In the genomic region with DNA sequence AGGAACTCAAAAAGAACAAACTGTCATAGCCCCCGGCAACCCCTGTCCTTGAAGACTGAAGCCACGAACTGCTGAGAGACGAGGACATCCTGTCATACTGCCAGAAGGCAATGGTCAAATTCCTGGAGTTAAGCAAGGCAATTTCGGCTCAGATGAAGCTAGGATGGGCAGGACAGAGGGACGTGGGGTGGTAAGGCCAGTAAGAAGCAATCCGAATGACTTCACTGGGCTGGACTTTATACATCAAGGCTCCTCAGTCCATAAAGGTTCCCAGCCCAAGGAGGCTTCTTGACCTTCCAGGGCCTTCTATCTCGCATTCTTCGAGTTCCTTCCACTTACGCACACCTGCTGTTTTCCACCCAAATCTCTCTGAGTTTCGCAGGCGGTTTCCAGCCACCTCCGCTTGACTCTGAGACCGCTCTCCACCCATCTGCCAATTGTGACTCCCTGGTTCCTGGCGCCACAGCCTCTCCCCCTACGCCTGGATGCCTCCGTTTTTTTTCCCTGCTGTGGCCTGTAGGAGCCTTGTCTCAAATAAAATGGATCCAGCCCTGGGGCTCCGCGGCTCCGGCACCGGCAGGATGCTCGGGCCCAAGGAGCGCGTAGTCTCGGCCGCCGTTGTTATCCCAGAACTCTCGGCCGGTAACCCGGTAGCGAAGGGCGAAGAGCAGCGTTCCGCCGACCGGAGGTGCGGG, we compare ENCODE assay signal across 8 mouse cellular contexts. TPM values are rescaled to one million over a fixed set of nuclear protein-coding genes. Genes with fewer than 3 reads are reported as not detected.
DNase-seq lines count a peak whose midpoint lies in the region; ATAC-seq and TF ChIP-seq lines count a peak whose summit lies in the region.

No protein-coding gene starts in this region.

- peak overlapping the region; percentile 89 for H3K9ac ChIP-seq in hindbrain, postnatal 0 days (replicated peaks; ENCODE audit: low read length)
- peak overlapping the region; percentile 54 for H3K9ac ChIP-seq in lung, postnatal 0 days (replicated peaks; ENCODE audit: low read depth)
- peak overlapping the region; percentile 88 for H3K9ac ChIP-seq in stomach, embryonic 16.5 days (ENCODE audit: low read length)

- H3K27ac ChIP-seq in hindbrain, postnatal 0 days: peak overlapping the region; percentile 98
- H3K27ac ChIP-seq in lung, postnatal 0 days (ENCODE audit: low read length): peak overlapping the region; percentile 83
- peak overlapping the region; percentile 75 for H3K27ac ChIP-seq in stomach, embryonic 16.5 days (ENCODE audit: low read length)

- WGBS in hindbrain, postnatal 0 days: 2% methylated on average over 36 of the region's 36 CpGs
- 3% methylated on average over 36 of the region's 36 CpGs for WGBS in lung, postnatal 0 days
- 3% methylated on average over 36 of the region's 36 CpGs for WGBS in stomach, embryonic 16.5 days

- ATAC-seq in hindbrain, postnatal 0 days: peak; percentile 64
- peak; percentile 39 for ATAC-seq in lung, postnatal 0 days
- peak; percentile 40; the same call in 1 of the 2 replicates for ATAC-seq in stomach, embryonic 16.5 days (ENCODE audit: insufficient read depth, low FRiP score)

- peak overlapping the region; percentile 77 for H3K4me3 ChIP-seq in hindbrain, postnatal 0 days (ENCODE audit: low read length)
- peak overlapping the region; percentile 70 for H3K4me3 ChIP-seq in lung, postnatal 0 days (ENCODE audit: low read depth, low read length)
- peak overlapping the region; percentile 76 for H3K4me3 ChIP-seq in stomach, embryonic 16.5 days (replicated peaks; ENCODE audit: low read length)

- no peak for TF ChIP-seq EP300 in lung, postnatal 0 days (IDR thresholded peaks at IDR 0.05)

- peak; percentile 8; the same call in 1 of the 2 replicates for TF ChIP-seq CTCF in hindbrain, postnatal 0 days (IDR thresholded peaks at IDR 0.05; ENCODE audit: low read depth)
- no peak for TF ChIP-seq CTCF in lung, postnatal 0 days (IDR thresholded peaks at IDR 0.05)

- no peaks in the 10 kb centered on the region for H3K9me3 ChIP-seq in hindbrain, postnatal 0 days (ENCODE audit: low read length)
- H3K9me3 ChIP-seq in lung, postnatal 0 days (ENCODE audit: low read length): no peaks in the 10 kb centered on the region
- no peaks in the 10 kb centered on the region for H3K9me3 ChIP-seq in stomach, embryonic 16.5 days (replicated peaks; ENCODE audit: control insufficient read depth, low read length)

- no peaks in the 10 kb centered on the region for H3K27me3 ChIP-seq in hindbrain, postnatal 0 days (ENCODE audit: insufficient read depth, low read length)
- H3K27me3 ChIP-seq in lung, postnatal 0 days (replicated peaks; ENCODE audit: insufficient read depth, low read length): no peaks in the 10 kb centered on the region
- no peaks in the 10 kb centered on the region for H3K27me3 ChIP-seq in stomach, embryonic 16.5 days (ENCODE audit: control insufficient read depth, insufficient read depth, low read length)

- peak overlapping the region; percentile 94 for H3K4me2 ChIP-seq in hindbrain, postnatal 0 days (ENCODE audit: low read depth, low read length)
- peak overlapping the region; percentile 98 for H3K4me2 ChIP-seq in lung, postnatal 0 days (replicated peaks; ENCODE audit: low read depth, low read length)
- peak overlapping the region; percentile 99 for H3K4me2 ChIP-seq in stomach, embryonic 16.5 days (ENCODE audit: low read depth, low read length)

- no peaks in the 10 kb centered on the region for H3K36me3 ChIP-seq in hindbrain, postnatal 0 days (ENCODE audit: insufficient read depth, low read length)
- H3K36me3 ChIP-seq in lung, postnatal 0 days (ENCODE audit: insufficient read depth, low read length): no peaks in the 10 kb centered on the region
- no peaks in the 10 kb centered on the region for H3K36me3 ChIP-seq in stomach, embryonic 16.5 days (ENCODE audit: control insufficient read depth, insufficient read depth, low read length)

- peak; percentile 85 for DNase-seq in cerebellum, adult 9-10 months
- no peak for DNase-seq in cerebellum, adult 11 months
- peak; percentile 21 for DNase-seq in 3T3-L1 (ENCODE audit: low read depth, low spot score)
- peak; percentile 23 for DNase-seq in embryo, embryonic 11.5 days (ENCODE audit: low read depth, low spot score)
- peak; percentile 71 for DNase-seq in hindbrain, postnatal 0 days (ENCODE audit: low spot score)
- DNase-seq in lung, postnatal 0 days (ENCODE audit: low spot score): peak; percentile 49
- no peak for DNase-seq in cerebellum, postnatal 14 days

- H3K4me1 ChIP-seq in hindbrain, postnatal 0 days (ENCODE audit: insufficient read depth, low read length): no peaks in the 10 kb centered on the region; the same call in 1 of the 2 replicates
- H3K4me1 ChIP-seq in lung, postnatal 0 days (ENCODE audit: insufficient read depth, low read depth, low read length): peaks cover 10% of the 10 kb centered on the region; the same call in 1 of the 2 replicates
- peaks cover 6% of the 10 kb centered on the region for H3K4me1 ChIP-seq in stomach, embryonic 16.5 days (ENCODE audit: control insufficient read depth, insufficient read depth, low read length)

RNA-seq across cellular contexts. Expression of a gene that starts 1.4 kb away (rescaled TPM):
- total RNA-seq in hindbrain, postnatal 0 days (2014; rRNA removed): 21.3 and 26.5 TPM in 2 replicates
- 4.0 and 5.1 TPM in 2 replicates for polyA plus RNA-seq in hindbrain, postnatal 0 days (2015; fragmentation: Nextera tagmentation; extraction: Ambion mirVana)
- polyA plus RNA-seq in lung, postnatal 0 days (2015; fragmentation: Nextera tagmentation; extraction: Ambion mirVana): 2.5 and 2.7 TPM in 2 replicates
- 1.2 TPM in 2 replicates for polyA plus RNA-seq in stomach, embryonic 16.5 days (2015; fragmentation: Nextera tagmentation; extraction: Ambion mirVana)

RNA-seq across cellular contexts. Expression of a gene that starts 5.2 kb away (rescaled TPM):
- total RNA-seq in hindbrain, postnatal 0 days (2014; rRNA removed): 7.8 and 9.6 TPM in 2 replicates
- 9.0 and 9.3 TPM in 2 replicates for polyA plus RNA-seq in hindbrain, postnatal 0 days (2015; fragmentation: Nextera tagmentation; extraction: Ambion mirVana)
- 6.2 and 7.5 TPM in 2 replicates for polyA plus RNA-seq in lung, postnatal 0 days (2015; fragmentation: Nextera tagmentation; extraction: Ambion mirVana)
- polyA plus RNA-seq in stomach, embryonic 16.5 days (2015; fragmentation: Nextera tagmentation; extraction: Ambion mirVana): 7.7 and 8.6 TPM in 2 replicates

RNA-seq across cellular contexts. Expression of a gene that starts 7.2 kb away (rescaled TPM):
- total RNA-seq in hindbrain, postnatal 0 days (2014; rRNA removed): 28.4 and 37.1 TPM in 2 replicates
- polyA plus RNA-seq in hindbrain, postnatal 0 days (2015; fragmentation: Nextera tagmentation; extraction: Ambion mirVana): 4.3 and 4.6 TPM in 2 replicates
- polyA plus RNA-seq in lung, postnatal 0 days (2015; fragmentation: Nextera tagmentation; extraction: Ambion mirVana): 5.4 and 6.1 TPM in 2 replicates
- polyA plus RNA-seq in stomach, embryonic 16.5 days (2015; fragmentation: Nextera tagmentation; extraction: Ambion mirVana): 4.0 and 4.2 TPM in 2 replicates

RNA-seq across cellular contexts. Expression of a gene that starts 7.2 kb away (rescaled TPM):
- total RNA-seq in hindbrain, postnatal 0 days (2014; rRNA removed): 3.0 and 6.8 TPM in 2 replicates
- polyA plus RNA-seq in hindbrain, postnatal 0 days (2015; fragmentation: Nextera tagmentation; extraction: Ambion mirVana): 1.3 and 1.9 TPM in 2 replicates
- polyA plus RNA-seq in lung, postnatal 0 days (2015; fragmentation: Nextera tagmentation; extraction: Ambion mirVana): 0.31 and 0.98 TPM in 2 replicates
- 0.12 TPM in 1 of 2 replicates, not detected in the other for polyA plus RNA-seq in stomach, embryonic 16.5 days (2015; fragmentation: Nextera tagmentation; extraction: Ambion mirVana)

RNA-seq across cellular contexts. Expression of a gene that starts 16.3 kb away (rescaled TPM):
- 88.1 and 109 TPM in 2 replicates for total RNA-seq in hindbrain, postnatal 0 days (2014; rRNA removed)
- 145 and 154 TPM in 2 replicates for polyA plus RNA-seq in hindbrain, postnatal 0 days (2015; fragmentation: Nextera tagmentation; extraction: Ambion mirVana)
- 64.4 and 66.1 TPM in 2 replicates for polyA plus RNA-seq in lung, postnatal 0 days (2015; fragmentation: Nextera tagmentation; extraction: Ambion mirVana)
- polyA plus RNA-seq in stomach, embryonic 16.5 days (2015; fragmentation: Nextera tagmentation; extraction: Ambion mirVana): 67.8 and 78.6 TPM in 2 replicates

Comparison
In these comparisons a context has a peak if more than half of its experiments do, and no peak if none do; other contexts are left out.
1. DNase-seq: peak in cerebellum, adult 9-10 months (single experiment), 3T3-L1 (single experiment), embryo, embryonic 11.5 days (single experiment), hindbrain, postnatal 0 days (single experiment) and lung, postnatal 0 days (single experiment); none in cerebellum, adult 11 months (single experiment) and cerebellum, postnatal 14 days (0 of 2).
2. Peak in every context shown above with its lines, with median percentiles within 50 percentile points of each other: ATAC-seq, H3K27ac ChIP-seq, H3K4me2 ChIP-seq, H3K4me3 ChIP-seq and H3K9ac ChIP-seq.